Mouse (Mus musculus): ENCODE measurements around the gene Hhipl1.

The Hhipl1 gene

GRCm38 (mm10) chr12:108365340-108365739 lies 59.3 kb downstream of the Hhipl1 start:
- peak; percentile 37 for DNase-seq (ENCODE audit: low spot score)

GRCm38 (mm10) chr12:108365868-108366267 lies 59.8 kb downstream of the Hhipl1 start:
- no peak for DNase-seq (ENCODE audit: low spot score)

- no peak for DNase-seq (ENCODE audit: low spot score)
Observed at GRCm38 (mm10) chr12:108367909-108368308, 61.8 kb downstream of the Hhipl1 start.

- DNase-seq (ENCODE audit: low spot score), result no peak
Observed at GRCm38 (mm10) chr12:108368921-108369320, 62.9 kb downstream of the Hhipl1 start.

- no peak for DNase-seq (ENCODE audit: low spot score)
Observed at GRCm38 (mm10) chr12:108370596-108371428, 64.7 kb downstream of the Hhipl1 start, which contains the start of gene Eml1. Gene Eml1 (plus strand): TSS chr12:108370957.

GRCm38 (mm10) chr12:108371429-108371765 lies 65.3 kb downstream of the Hhipl1 start:
- DNase-seq (ENCODE audit: low spot score), result no peak

GRCm38 (mm10) chr12:108372241-108372640 lies 66.2 kb downstream of the Hhipl1 start:
- no peak for DNase-seq (ENCODE audit: low spot score)

GRCm38 (mm10) chr12:108373611-108374010 lies 67.5 kb downstream of the Hhipl1 start:
- no peak for DNase-seq (ENCODE audit: low spot score)

- no peak for DNase-seq (ENCODE audit: low spot score)
Observed at GRCm38 (mm10) chr12:108374689-108375088, 68.6 kb downstream of the Hhipl1 start.

- DNase-seq (ENCODE audit: low spot score), result no peak
Observed at GRCm38 (mm10) chr12:108378379-108379133, 72.5 kb downstream of the Hhipl1 start.

Measured in embryo, embryonic 10 days (tissue).